Mouse (Mus musculus) liver, embryonic 14.5 days (tissue): Measurements from ENCODE around the gene Tada1.

Experiments
- CTCF ChIP-seq: IDR thresholded peaks from 2 replicates; pipeline ENCODE4 v1.5.1; 2016; ENCODE audit warnings: antibody characterized with exemption, low read depth, control low read depth
- EP300 ChIP-seq: IDR thresholded peaks from 2 replicates; pipeline ENCODE4 v1.6.1; 2016; ENCODE audit warnings: antibody characterized with exemption, low read depth

GRCm38 (mm10) chr1:166411541-166411940 lies 32.6 kb downstream of the Tada1 start:
- TF ChIP-seq CTCF (no peak), EP300 (no peak)
